Mouse (Mus musculus): Measurements from ENCODE around the gene Hsd11b2. TPM values are rescaled to one million over a fixed set of nuclear protein-coding genes. Genes with fewer than 3 reads are reported as not detected.

Hsd11b2 gene
- polyA plus RNA-seq (2012): not detected in 2 replicates

DNA sequence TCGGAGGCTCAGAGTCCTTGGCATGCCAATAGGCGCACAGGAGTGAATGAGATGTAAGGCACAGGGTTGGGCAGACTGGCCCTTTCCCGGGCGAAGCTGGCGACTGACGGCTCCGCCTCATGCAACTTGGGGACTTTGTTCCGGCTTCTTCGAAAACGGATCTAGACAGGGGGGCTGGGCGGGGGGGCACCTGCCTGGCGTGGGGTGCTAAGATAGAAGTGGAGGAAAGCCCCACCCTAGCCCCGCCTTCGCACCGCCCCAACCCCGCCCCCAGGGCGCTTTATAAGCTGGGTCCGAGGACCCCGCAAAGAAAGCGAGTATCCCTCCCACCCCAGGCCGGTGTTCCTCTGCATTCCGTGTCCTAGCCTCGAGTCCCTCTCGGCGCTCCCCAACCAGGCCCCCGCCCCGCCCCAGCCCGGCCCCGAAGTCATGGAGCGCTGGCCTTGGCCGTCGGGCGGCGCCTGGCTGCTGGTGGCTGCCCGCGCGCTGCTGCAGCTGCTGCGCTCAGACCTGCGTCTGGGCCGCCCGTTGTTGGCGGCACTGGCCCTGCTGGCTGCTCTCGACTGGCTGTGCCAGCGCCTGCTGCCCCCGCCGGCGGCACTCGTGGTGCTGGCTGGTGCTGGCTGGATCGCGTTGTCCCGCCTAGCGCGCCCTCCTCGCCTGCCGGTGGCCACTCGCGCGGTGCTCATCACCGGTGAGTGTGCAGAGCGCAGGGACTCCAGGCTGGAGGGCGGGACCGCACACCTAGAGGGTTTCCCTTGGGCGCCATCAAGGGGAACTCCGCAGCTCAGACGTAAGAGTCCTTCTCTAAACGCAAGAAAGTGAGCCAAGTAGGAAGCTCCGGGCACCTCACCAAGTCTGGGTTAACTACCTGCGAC lies at the start of gene Hsd11b2:
Gene Hsd11b2 (plus strand): TSS at position 320 of the 878 bp plus-strand sequence.
- TF ChIP-seq GATA1 (IDR thresholded peaks at IDR 0.05; ENCODE audit: low read length): no peak

DNA sequence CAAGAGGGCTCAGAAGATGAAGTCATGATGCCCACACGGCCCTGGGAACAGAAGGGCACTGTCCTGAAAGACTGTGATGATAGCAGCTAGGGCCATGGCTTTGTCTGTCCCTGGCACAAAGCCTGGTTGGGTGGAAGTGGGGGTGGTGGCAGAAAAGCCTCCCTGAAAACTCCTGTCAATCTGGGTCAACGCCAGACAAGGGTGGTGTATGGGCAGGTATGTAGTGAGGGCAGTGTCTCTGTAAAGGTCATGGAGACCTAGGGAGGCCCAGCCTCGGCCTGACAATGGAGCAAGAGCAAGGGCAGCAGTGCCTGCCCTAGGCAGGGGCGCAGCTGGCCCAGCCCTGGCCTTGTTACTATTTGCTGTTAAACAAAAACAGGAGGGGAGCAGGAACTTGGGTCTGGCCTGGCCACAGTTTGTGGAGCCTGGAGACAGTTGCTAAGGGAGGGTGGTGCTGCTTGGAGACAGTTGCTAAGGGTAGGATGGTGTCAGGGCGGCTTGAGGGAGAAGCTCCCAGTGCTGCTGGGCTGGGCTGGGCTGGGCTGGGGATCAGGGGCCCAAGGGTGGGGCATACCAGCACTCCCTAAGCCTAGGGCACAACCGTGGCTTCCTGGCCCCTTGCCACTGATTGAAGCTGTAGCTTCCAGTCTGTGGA lies 49.4 kb upstream of the Hsd11b2 start:
- TF ChIP-seq GATA1 (IDR thresholded peaks at IDR 0.05; ENCODE audit: low read length): no peak

DNA sequence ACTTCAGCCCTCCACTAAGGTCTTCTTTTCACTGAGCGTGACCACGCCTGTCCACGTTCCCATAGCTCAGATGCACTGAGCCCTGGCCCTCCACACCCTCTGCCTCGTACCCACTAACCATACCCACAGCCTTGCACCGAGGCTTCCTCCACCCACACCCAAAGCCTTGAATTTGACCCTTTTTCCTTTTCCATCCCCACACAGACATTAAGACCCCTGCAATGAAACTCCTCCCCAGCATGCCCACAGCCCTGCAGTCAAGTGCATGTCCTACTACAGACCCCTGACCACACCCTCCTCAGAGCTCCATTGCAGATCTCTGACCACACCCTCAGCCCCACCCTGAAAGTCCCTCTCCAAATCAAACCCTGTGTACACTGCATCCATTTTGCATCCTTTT lies 48.7 kb upstream of the Hsd11b2 start:
- no peak for TF ChIP-seq GATA1 (IDR thresholded peaks at IDR 0.05; ENCODE audit: low read length)

DNA sequence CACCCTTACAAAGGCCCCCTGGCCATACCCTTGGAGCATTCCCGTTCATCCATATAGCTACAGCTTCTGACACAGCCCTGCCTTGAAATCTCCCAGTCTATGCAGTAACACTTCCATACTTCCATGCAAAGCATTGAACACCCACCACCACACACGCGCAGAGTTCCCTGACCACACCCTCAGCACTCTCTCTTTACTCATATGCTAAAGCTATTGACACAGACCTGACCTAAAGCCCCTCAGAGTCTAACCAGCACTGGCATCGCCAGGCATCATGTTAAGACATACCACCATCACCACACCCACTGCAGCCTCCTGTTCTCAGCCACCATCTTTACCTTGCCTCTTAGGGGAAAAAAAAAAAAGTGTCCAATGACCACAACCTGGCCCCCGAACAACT lies 48.3 kb upstream of the Hsd11b2 start:
- TF ChIP-seq GATA1 (IDR thresholded peaks at IDR 0.05; ENCODE audit: low read length): no peak

DNA sequence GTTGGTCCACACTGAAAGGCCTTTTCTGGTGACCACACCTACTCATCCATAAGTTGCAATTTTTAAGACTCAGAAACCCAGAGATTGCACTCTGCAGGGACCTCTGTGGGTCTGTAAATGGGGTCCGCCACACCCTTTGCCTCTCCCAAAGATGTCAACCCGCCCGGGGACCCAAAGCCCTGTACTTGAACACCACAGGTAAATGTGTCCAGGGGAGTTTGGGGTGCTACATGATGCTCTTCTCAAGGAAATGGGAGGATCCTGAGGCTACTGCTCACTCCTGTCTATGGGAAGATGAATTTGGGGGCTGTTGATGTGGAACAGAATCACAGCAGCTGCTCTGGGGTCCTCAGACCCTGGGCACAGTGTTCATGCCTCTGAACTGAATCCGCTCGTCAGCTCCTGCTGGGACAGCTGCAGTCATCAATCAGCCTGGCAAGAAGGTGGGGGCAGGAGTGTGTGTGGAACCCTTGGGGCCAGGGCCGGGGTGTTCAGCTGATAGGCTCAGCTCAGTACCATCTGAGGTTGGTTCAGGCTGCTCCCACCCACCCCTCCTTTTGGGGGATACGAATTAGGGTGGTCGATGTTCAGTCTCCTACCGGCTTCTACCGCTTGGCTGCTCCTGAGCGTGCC lies 47.8 kb upstream of the Hsd11b2 start:
- TF ChIP-seq GATA1 (IDR thresholded peaks at IDR 0.05; ENCODE audit: low read length): no peak

DNA sequence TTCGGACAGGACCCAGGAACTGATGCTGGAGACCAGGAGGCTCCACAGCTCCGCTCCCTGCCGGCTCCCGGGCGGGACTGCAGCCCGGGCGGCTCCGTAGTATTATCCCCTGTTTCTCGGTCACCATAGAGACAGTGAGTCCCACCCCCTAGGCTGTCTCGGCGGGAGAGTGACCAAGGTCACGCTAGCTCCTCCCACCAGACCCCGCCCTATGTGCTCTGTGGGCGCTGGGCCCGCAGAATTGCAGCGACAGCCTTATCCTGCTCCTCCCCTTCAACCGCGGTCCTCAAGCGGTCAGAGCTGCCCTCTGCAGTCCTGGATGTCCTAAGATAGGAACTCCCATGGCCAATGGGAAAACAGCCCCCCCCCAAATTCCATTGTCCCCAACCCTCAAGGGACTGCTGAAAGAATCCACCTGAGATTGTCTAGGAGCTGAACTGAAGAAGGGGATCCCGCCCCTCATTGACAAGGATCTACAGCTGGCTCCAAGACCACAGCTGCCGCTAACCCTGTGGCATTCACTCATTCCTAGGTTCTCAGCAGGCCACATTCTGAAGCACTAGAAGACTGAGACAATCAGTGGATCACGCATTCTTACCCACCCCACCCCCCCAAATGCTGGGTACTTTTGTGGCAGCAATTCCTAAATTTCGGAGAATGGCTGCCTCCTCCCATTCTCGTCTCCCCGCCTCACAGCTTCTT lies 47.1 kb upstream of the Hsd11b2 start, which contains the start of gene Tppp3:
Gene Tppp3 (minus strand): TSS at position 213 of the 702 bp plus-strand sequence.
- no peak for TF ChIP-seq GATA1 (IDR thresholded peaks at IDR 0.05; ENCODE audit: low read length)

DNA sequence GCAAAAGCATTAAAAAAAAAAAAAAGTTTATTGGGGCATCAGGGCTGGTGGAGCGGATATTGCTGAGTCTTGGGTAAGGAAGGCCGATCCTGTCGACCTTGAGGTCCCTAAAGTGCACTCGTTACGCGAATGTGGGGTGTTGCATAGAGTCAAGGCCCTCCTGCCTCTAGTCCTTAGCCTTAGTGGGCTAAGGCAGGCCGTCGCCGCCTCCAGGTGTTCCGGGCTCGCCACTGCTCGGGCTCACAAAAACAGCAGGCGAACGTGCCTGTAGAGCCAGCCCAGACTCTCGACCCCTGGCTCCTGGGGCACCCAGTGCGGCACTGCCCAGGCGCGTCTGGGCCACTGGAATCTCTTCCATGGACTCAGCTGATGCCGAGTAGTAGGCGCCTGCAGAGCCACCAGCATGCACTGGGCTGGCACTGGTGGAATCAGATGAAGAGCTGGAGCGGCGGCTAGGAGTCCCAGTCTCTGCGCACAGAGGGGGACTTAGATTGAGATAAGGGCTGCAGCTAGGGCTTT lies 46.1 kb upstream of the Hsd11b2 start:
- TF ChIP-seq GATA1 (IDR thresholded peaks at IDR 0.05; ENCODE audit: low read length): no peak

DNA sequence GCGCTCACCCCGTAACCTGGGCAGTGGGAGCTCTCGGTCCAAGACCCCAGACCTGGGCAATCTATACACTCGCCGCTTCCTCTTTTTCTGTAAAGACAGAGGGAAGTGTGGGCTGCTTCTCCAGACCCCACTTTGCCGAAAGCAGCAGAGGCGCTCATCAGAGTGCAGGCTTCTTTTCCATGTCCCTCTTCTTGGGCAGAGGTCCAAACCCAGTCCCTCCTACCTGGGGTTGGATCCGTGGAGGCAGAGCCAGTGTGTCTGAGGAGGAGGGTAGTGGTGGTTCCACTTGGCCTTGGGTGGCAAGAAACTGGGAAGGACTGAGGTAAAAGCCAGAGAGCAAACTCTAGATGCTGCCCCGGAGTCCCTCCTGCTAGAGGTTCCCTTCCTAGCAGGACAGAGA lies 45.6 kb upstream of the Hsd11b2 start:
- TF ChIP-seq GATA1 (IDR thresholded peaks at IDR 0.05; ENCODE audit: low read length): no peak

DNA sequence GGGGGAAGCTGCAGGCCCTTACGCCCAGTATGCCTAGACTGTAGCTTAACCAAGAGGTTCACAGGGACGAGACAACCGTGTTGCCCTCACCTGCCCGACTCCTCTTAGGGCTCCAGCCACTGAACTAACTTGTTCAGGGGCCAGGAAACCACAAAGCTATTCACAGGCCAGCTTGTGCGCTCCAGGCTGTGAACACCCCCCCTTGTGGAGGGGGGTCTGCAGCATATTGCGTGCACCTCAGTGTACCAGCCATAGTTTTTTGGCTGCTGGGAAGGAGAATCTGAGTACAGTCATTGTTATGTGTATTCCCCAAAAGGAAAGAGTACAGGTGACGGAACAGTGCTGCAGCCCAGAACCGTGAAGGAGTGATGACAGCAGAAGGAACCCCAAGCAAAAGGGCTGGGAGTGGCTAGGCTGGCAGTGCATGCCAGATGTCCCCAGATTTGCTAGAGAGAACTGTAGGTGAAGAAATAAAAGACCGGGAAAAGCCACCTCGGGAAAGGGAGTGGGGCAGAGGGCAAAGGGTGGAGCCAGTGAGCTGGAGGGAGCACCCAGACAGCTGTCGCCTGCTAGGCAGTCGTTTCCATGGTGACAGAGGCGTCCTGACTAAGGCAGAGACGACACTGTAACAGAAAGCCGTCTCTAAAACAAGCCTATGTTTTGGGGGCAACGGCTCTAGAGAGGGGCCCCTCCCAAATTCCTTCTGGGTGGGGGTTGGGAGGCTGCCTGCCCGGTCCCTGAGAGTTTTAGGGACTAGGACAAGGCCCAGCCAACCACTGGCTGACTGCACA lies 44.5 kb upstream of the Hsd11b2 start:
- no peak for TF ChIP-seq GATA1 (IDR thresholded peaks at IDR 0.05; ENCODE audit: low read length)

DNA sequence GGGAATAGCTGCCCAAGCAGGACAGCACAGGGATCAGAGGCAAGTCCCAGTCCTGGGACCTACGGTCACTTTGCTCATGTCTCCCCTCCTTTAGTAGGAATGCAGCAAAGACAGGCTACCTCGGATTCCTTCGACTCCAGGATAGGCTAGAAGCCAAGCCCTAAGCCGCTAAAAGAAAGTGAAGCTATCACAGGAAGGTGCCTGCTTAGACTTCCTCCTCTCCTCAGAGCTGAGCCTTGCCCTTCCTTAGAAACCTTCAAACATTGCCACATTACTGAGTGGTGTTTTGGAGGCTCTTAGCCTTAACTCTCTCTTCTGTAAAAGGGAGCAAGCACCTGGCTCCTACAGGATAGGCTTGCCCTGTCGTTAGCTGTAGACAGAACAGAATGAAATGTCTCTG lies 43.9 kb upstream of the Hsd11b2 start:
- no peak for TF ChIP-seq GATA1 (IDR thresholded peaks at IDR 0.05; ENCODE audit: low read length)

DNA sequence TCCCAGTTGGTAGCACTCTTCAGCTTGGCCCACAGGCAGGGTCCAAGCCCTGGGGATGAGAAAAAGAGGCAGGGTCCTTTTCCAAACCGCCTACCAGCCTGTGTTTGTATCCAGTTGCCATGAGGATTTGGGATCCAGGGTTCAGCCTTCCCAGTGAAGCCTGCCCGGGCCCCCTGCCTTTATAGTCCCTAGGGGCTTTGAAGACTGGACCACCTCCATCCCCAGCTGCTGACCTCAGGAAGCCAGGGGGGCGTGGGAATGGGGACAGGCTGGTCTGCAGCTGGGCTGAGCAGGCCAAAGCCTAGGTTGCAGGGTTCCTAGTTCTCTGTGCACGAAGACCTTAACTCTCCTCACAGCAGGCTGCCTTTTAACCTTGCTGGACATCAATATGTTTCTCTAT lies 43.3 kb upstream of the Hsd11b2 start:
- no peak for TF ChIP-seq GATA1 (IDR thresholded peaks at IDR 0.05; ENCODE audit: low read length)

DNA sequence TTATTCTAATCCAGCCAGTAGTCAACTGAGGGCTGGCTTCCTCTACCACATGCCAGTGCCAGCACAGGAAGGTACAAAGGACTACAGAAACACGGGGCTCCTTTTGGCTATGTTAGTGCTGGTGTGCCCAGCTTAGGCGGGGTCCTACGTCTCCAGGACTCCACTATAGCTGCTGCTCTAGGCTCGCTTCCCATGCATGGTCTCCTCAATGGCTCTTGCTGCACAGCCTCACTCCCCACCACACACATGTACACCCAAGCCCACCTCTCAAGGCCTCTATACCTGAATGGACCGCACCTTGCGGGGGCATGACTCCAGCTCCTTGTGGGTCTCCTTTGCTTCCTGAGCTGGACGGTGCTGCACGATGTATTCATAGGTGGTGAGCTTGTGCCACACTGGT lies 42.8 kb upstream of the Hsd11b2 start:
- TF ChIP-seq GATA1 (IDR thresholded peaks at IDR 0.05; ENCODE audit: low read length): no peak

DNA sequence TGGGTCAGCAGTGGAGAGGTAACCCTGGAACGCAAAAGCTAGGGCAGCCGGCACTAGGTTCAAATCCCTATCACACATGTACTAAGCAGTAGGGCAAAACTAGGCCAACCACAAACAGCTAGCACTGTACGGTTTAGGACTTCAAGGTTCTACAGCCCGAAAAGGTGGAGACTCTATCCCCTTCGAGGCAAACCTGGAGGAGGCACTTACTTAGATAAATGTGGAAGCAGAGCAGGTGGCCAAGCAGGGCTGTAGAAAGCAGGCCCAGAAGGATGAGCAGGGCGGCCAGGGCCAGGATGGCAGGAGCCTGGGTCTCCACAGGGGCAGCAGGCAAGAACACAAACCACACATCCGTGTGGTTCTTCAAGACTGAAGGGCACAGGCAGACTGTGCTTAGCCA lies 42.4 kb upstream of the Hsd11b2 start:
- no peak for TF ChIP-seq GATA1 (IDR thresholded peaks at IDR 0.05; ENCODE audit: low read length)

DNA sequence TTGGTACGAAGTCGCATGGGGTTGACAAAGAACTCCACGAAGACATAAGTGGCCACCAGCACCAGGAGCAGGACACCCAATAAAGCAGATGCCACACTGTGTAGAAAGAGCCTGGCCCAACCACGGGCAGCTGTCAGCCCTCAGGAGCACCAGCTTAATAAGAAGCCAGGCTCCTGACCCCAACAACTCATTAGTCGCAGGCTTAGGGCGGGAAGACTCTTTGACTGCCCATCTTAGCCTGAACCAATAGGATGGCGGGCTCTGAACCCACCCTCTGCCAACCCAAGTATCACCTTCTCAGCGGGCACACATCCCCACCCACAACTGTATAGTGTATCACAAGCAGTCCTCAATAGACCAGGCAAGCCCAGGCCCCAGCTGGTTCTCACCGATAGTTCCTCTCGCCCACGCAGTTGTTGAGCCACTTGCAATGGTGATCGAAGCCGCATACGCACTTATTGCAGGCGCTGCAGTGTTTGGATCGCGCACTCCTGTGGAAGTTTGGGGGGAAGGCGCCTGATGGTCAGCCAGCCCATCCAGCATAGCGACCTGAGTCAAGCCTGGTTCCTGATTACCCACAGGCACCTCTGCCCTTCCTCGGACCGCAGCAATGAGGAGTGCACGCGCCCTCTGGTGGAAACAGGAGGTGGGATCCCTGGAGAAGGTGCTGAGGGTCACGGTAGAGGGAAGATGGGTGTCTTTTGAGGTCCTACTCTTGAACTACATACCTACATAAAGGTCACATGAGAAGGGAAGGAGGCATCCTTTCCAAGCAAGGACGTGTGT lies 41.7 kb upstream of the Hsd11b2 start:
- no peak for TF ChIP-seq GATA1 (IDR thresholded peaks at IDR 0.05; ENCODE audit: low read length)

All from G1E-ER4 (cell line).